Mouse (Mus musculus) T-helper 2 cell (primary cell): Measurements from ENCODE around the gene Smyd4.

Experiments
- in situ Hi-C: fragments of 300-600 bp; cut with MboI, MseI; formaldehyde crosslinking; loops from one replicate; pipeline ENCODE4 v1.15.1; 2025; ENCODE audit warnings: high pct_unique_total_duplicates

Gene Smyd4

DNA sequence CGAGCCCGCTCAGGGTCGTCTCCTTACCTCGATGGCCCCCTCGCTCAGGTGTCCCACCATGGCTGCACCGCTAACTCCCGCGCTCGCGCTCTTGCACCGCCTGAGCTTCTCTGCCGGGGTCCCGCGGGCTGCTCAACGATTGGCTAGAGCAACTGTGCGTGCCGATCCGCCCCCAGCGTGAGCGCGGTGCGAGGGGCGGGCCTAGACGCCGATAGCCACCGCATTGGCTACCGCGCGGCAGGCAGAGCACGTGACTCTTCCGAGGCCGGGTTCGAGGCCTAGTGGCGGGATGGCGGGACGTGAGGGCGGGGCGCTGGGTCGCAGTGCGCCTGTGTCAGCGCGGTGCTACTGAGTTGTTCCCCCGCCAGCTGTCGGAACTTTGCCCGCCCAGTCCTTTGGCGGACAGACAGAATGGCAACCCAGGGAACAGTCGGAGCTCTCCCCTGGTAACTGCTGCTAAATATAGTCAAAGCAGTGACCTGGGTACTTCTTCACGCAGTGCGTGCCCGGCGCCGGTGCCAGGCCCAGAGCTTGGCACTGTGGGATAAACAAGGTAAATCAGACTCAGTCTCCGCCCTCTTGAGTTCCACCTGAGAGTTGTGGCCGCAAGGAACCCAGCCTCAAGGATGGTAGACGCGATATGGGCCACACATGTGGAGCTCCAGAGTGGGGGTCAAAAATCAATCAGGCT is at the start of gene Smyd4, which contains the start of gene Rpa1:
Smyd4 (plus strand) TSS at position 235 of the 691 bp plus-strand sequence.
Rpa1 (minus strand) TSS at position 126 of the 691 bp plus-strand sequence.
- in situ Hi-C loops, result loop anchor here (10.0 kb wide), 1 partner anchor 1126 kb away; no protein-coding TSS in a partner anchor

DNA sequence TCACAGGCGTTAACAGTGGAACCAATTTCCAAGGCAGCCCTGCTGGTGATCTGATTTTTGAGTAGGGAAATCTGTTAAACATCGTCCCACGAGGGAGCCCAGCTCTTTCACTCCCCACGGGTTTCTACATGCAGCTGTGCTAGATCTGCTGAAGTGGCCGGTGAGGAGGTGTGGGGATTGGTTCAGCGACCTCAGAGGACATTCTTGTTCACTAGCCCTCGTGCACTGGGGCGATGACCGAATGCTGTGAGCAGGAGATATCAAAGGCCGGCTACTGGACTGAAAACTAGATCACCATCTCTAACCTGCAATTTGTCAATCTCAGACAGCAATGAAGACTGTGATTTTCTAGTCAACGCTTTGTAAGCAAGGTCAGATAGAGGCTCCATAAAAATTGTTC is 49.7 kb upstream of the Smyd4 start:
- in situ Hi-C loops, result no loop called here

DNA sequence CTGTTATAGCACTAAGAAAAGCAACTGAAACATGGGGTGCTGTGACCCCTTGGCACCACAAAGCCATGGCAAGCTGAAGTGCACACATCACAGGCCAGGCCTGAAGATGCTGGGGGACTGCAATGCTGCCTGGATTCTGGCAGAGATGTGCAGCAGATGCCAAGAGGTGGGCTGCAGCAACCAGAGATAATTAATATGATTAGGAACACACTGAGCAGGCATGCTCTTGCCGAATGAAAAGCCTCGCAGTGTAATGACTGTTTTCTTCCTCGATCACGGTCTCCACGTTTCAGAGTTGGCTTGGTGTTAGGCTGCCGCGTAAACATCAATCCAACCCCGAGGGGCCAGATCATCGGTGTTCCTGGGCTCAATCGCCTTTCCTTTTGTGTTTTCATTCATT is 48.4 kb upstream of the Smyd4 start:
- in situ Hi-C loops, result no loop called here

- in situ Hi-C loops, result no loop called here
Measured at GRCm38 (mm10) chr11:75300954-75301353, 47.3 kb upstream of the Smyd4 start.

GRCm38 (mm10) chr11:75304797-75305196 is 43.4 kb upstream of the Smyd4 start:
- in situ Hi-C loops, result no loop called here

DNA sequence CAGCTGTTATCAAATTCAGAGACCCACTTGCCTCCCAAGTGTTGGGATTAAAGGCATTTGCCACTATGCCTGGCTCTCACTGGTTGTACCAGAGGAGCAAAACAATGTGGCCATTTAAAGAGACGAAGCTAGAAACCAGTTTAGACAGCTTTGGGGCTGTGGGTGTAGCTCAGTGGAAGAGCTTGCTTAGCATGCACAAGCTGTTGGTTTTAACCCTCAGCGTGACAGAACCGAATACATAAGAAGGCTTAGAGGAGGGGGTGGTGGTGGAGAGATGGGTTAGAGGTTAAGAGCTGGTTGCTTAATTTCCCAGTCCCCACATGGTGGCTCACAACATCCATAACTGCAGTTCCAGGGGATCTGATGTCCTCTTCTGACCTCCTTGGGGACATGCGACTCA is 39.6 kb upstream of the Smyd4 start:
- in situ Hi-C loops, result no loop called here

DNA sequence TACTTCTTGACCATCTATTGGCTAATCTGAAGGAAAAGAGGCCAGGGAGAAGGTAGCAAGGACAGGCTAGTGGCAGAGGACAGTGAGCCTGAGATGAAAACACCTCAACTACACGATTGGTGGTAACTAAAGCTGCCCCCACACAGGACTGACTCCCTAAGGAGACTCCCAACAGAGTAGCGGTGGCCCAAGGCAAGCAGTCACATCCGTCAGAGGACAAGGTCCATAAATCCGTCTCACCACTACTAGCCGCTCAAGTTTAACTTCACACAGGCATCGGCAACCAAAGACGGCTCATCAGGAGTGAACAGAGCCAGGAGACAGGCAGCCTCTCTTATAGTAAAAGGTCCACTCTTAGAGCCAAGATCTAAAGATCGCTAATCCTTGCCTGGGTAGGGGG is 37.4 kb upstream of the Smyd4 start:
- in situ Hi-C loops, result no loop called here

GRCm38 (mm10) chr11:75311751-75312150 is 36.5 kb upstream of the Smyd4 start:
- in situ Hi-C loops, result no loop called here

DNA sequence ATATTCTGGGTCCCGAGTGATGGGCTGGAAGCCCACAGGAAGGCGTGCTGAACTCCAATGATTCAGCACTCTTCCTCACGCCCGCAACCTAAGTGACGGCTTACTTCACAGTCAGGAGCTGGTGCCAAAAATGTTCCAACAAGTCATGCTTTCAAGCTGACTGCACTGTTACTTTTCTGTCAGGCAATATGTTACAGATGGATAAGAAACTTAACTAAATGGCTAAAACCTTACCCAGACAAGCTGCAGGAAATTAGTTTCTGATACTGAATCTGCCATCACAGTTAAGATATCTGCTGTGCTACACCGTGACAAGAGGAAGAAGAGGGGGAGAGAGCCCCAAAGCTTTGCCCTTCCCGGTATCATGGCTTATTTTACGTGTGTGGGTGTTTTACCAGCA is 34.4 kb upstream of the Smyd4 start:
- in situ Hi-C loops, result no loop called here

- in situ Hi-C loops, result no loop called here
Measured at GRCm38 (mm10) chr11:75318351-75319221, 29.6 kb upstream of the Smyd4 start.

DNA sequence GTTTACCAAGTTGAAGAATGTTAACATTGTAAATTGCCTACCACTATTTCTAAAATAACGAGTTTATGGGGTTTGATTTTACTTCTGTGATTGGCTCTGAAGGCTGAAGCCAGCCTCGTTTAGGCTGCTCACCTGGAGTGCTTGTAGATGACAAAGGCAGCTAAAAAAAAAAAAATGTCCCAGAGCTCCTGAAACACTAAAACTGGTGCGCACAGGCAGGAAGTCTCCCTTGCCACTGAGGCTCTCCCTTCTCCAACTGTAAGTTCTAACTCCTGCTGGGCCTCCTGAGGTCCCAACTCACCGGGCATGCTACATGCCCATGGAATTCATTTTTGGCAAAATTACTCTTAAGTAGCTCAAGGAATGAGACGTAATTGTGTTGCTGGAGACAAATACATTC is 29.0 kb upstream of the Smyd4 start:
- in situ Hi-C loops, result no loop called here

DNA sequence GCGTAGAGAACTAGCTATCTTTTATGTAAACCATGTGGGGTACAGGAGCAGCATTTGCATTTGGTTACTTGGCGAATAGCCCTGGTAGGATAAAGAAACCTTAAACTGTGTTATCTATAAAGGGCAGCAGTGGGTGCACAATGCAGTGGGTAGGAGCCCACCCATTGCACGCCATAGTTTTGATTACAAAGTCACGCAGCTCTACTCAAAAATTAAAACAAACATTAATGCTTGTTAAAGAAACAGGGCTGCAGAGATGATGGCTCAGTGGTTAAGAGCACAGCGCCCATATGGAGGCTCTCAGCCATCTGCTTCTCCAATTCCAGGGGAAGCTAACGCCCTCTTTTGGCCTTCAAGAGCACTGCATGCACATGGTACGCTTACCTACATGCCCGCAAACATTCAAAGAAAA is 24.9 kb upstream of the Smyd4 start:
- in situ Hi-C loops, result no loop called here

GRCm38 (mm10) chr11:75324433-75324832 is 23.8 kb upstream of the Smyd4 start:
- in situ Hi-C loops, result no loop called here

GRCm38 (mm10) chr11:75325116-75325968 is 22.9 kb upstream of the Smyd4 start:
- in situ Hi-C loops, result no loop called here

- in situ Hi-C loops, result no loop called here
Measured at GRCm38 (mm10) chr11:75325969-75326311, 22.3 kb upstream of the Smyd4 start.

- in situ Hi-C loops, result no loop called here
Measured at GRCm38 (mm10) chr11:75336676-75337075, 11.6 kb upstream of the Smyd4 start.

- in situ Hi-C loops, result no loop called here
Measured at GRCm38 (mm10) chr11:75337246-75337645, 11.0 kb upstream of the Smyd4 start.

- in situ Hi-C loops, result loop anchor here (10.0 kb wide), 1 partner anchor 1135 kb away; no protein-coding TSS in a partner anchor
Measured at GRCm38 (mm10) chr11:75340076-75340475, 8.2 kb upstream of the Smyd4 start.

- in situ Hi-C loops, result loop anchor here (10.0 kb wide), 1 partner anchor 1134 kb away; no protein-coding TSS in a partner anchor
Measured at GRCm38 (mm10) chr11:75340698-75341345, 7.4 kb upstream of the Smyd4 start.

DNA sequence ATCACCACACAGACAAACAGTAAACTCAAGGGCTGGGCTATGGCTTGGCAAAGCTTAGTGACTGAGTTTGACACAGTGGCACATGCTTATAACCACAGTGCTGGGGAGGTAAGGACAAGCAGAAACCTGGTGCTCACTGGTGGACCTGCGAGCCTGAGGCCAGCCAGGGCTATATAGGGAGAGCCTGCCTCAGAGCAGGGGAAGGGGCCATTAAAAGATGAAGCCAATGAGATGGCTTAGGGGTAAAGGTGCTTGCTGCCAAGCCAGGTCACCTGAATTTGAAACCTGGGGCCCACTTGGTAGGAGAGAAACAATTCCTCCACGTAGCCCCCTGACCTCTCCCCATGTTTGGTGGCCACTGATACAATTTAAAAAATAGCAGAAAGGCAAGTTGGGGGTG is 5.1 kb upstream of the Smyd4 start:
- in situ Hi-C loops, result loop anchor here (10.0 kb wide), 1 partner anchor 1132 kb away; no protein-coding TSS in a partner anchor

GRCm38 (mm10) chr11:75344163-75344562 is 4.1 kb upstream of the Smyd4 start:
- in situ Hi-C loops, result loop anchor here (10.0 kb wide), 1 partner anchor 1131 kb away; no protein-coding TSS in a partner anchor
